Mouse (Mus musculus) layer of hippocampus, postnatal 36 days (tissue): ENCODE results near the gene Tceal3. TPM values are rescaled to one million over a fixed set of nuclear protein-coding genes. Genes with fewer than 3 reads are reported as not detected.
A peak's percentile ranks its signal among the peaks of the same experiment; 100 is the strongest.
"Not testable (repeated sequence)": the region's sequence is repeated elsewhere in the genome, so short reads cannot be mapped to it uniquely, and the experiment has no call there.

Source experiments
- DNase-seq, 2 experiments: peaks; one replicate each; pipeline ENCODE4 v3.0.0; 2022
- total RNA-seq, 2 experiments: library from RNA; stranded (reverse); gene quantifications; 2 replicates each; pipeline ENCODE4 v1.2.3; 2021

Tceal3 gene
- 100 to 1,000 TPM; 188 to 204 TPM for total RNA-seq

DNA sequence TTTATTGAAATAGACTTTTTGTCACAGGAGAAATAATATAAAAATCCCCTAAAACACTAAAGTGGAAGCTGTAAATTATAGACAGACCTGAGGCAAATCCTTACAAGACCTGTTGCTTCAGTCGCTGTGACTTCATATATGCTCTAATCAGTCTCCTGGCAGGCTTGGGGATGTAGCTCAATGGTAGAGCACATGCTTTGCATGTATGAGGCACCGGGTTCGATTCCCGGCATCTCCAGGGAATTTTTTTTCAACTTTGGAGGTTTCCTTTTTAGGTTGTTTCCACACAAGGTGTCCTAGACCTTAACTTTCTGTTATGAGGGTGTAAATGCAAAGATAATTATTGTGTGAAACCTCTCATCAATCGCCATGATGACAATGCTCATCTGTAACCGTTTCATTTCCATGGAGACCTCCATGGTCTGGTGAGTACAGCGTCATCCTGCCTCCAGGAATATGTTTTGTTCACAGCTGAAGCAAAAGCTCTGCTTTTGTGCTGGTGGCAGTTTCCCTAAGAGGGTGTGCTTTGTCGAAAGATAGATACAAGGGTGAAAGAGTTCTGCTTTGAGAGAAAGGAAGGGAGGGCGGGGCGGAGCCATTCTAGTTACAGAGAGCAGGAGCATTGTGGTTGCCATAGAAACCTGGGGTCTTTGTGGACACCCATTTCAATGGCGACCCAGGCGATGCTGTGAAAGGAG is at the start of gene Tceal3:
Tceal3 (plus strand) TSS at position 644 of the 698 bp plus-strand sequence.
- DNase-seq = peak; percentile 61 to 71

DNA sequence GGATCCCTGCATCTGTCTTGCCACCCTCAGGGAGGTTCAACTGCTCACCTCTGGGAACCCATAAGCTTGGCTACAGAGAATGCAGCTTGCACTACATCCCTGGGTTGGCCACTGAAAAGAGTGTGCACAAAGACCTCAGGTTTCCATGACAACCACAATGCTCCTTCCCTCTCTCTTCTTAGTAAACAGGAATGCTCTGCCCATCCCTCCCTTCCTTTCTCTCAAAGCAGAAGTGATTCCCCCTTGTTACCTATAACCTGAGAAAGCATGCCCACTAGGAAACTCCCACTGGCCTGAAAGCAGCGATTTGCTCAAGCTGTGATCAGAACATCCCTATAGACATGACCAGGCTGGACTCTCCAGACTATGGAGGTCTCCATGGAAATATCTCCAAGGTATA is 46.7 kb upstream of the Tceal3 start, which contains the start of gene Kir3dl2:
Kir3dl2 (minus strand) TSS at position 101 of the 400 bp plus-strand sequence.
- not testable (repeated sequence) for DNase-seq

DNA sequence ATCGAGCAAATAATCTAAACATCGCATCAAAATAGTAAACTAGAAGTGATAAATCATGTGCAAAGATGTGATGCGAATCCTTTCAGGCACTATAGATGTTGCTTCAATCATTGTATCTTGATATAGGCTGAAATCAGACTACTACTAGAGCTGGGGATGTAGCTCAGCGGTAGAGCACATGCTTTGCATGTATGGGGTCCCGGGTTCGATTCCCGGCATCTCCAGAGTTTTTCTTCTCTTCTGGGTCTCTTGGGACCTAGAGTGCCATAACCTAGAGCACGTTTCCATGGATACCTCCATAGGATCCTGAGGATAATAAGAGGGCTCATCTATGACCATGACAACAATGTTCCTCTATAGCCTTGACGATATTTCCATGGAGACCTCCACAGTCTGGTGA is 21.5 kb upstream of the Tceal3 start:
- DNase-seq = not testable (repeated sequence)

GRCm38 (mm10) chrX:136584617-136585016 is 6.0 kb upstream of the Tceal3 start:
- DNase-seq = no peak

DNA sequence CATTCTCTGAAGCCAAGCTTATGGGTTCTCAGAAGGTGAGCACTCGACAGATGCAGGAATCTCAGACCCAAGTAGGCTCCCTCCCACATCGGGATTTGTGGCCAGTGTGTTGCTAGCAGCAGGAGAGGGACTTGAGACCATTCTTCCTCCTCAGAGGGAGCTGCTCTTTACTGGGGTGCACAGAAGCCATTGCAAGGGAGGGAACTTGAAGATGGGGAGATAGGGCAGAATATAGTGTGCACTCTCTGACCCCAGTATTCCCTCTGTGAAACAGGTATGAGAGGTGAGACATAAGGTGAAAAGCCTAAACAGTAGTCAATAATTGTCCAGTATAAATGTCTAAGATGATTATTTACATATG is 235 bp downstream of the Tceal3 start:
- peak in 1 of 2 experiments; percentile 41 for DNase-seq

- DNase-seq = peak in 1 of 2 experiments; percentile 7
These were observed 8.8 kb downstream of the Tceal3 start for GRCm38 (mm10) chrX:136599416-136599815.

DNA sequence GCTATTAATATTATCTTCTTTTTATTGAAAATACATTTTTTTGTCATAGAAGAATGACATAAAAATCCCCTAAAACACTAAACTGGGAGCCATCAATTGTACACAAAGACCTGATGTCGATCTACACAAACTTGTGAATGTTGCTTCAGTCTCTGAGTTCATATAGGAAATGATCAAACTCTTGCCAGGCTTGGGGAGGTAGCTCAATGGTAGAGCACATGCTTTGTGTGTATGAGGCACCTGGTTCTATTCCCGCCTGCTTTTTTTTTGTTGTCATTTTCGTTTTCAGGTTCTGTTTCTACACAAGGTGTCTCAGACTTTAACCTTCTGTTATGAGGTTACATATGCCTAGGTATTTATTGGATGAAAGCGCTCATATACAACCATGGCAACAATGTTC is 16.3 kb downstream of the Tceal3 start:
- DNase-seq = no peak

DNA sequence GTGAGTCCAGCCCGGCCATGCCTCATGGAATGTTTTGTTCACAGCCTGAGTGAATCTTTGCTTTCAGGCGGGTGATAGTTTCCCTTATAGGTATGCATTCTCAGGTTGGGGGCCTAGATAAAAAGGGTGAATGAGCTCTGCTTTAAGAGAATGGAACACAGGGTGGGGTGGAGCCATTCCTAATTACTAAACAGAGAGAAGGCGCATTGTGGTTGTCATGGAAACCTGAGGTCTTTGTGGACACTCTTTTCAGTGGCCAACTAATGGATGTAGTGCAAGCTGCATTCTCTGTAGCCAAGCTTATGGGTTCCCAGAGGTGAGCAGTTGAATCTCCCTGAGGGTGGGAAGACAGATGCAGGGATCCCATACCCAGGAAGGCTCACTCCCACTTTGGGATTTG is 16.8 kb downstream of the Tceal3 start:
- no peak for DNase-seq

DNA sequence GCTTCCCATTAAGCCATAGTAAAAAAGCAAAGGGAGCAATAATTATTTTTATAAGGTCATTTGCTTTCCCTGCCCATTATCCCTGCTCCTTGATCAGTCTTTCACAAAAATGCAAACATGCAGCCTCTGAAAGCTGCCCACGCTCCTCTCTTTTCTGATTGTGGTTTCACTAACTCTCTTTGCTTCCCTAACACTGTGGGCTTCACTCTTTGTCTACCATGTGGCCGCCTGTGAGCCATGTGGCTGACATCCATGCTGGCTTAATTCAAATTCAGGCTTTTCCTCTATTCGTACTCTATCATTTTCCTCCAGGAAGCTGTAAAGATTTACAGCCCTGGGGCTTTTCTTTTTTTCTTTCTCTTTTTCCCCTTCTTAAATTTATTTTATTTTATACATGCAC is 20.7 kb downstream of the Tceal3 start:
- no peak for DNase-seq

GRCm38 (mm10) chrX:136615889-136616288 is 25.2 kb downstream of the Tceal3 start:
- not testable (repeated sequence) for DNase-seq

DNA sequence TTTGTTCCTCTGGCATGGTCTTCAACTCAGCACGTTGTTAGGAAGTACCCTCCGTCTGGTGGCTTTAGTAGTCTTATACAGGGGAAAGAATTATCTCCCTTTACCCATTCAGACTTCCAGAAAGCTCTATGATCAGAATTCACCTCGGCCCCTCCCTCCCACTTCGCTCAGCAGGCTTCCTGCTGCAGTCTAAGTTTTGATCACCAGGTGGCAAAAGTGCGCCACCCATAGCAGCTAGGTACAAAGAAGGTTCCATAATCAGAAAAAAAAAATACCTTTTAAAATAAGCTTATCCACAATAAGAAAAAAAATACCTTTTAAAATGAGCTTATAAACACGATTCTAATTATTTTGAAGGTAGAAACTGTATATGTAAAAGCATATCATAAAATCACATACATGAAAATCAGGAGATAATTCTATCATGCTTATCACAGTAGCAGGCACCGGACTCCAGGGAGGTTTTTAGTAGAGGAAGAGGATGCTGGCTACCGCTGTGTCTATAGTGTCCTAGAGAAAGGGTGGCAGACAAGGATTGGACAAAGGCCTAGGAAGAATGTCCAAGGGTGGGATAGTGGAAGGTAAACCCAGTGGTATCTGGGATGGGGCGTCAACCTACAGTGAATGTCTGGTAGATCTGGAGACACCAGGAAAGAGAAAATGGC is 34.4 kb downstream of the Tceal3 start:
- peak; percentile 40 to 51 for DNase-seq

DNA sequence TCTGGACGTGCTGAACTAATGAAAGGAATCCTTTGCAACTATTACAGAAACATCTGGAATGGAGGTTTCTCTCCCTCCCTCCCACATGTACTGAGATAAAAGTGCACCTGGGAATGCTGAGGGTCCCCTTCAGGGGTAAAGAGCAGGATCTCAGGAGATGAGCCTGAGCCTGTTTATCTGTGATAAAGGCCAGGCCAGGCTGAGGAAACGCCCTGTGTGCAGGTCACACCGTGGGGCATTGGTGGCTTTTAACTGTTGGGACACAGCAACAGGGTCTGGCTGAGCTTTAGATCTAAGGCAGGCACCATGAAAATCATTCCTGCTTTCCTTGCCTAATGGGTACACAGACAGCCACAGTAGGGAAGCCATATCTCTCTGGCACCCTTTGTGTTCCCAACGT is 35.3 kb downstream of the Tceal3 start:
- DNase-seq = no peak

GRCm38 (mm10) chrX:136635116-136635515 is 44.5 kb downstream of the Tceal3 start:
- DNase-seq = no peak

DNA sequence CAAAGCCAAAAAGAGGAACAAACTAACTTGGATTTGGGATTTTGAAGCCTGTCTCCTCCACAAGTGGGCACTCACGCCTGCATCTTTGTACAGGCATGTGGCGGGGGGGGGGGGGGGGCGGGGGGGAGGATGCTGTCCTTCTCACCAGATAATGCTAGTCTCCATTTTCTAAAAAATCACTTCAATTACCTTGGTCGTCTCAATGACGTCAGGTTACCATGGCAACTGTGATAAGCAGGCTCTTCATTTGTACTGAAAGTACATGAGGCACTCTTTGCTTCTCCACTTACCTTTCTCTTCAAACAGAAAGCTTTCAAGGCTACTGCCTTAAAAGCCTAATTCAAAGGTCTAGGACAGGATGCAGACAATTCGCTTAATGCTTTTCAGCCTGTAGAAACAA is 49.1 kb downstream of the Tceal3 start:
- DNase-seq = peak in 1 of 2 experiments; percentile 19

DNA sequence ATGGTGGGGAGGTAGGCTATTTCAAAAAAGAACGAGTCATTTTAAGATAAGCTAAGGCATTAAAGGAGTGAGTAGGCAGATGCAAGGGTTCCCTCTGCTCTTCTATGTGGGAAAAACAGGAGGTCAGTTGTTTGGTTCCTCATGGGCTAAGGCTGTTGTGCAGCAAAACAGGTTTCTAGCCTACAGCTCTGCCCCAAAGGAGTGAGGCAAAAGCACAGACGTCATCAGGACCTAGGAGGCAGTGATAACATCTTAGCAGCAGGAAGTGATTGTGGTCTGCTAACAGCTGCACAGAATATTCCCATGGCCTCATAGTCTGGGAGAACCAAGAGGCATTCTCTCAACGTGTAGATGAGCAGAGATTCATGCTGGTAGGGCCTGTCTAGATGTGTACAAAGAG is 55.2 kb downstream of the Tceal3 start:
- DNase-seq = not testable (repeated sequence)

GRCm38 (mm10) chrX:136666281-136666706 is 75.7 kb downstream of the Tceal3 start:
- DNase-seq = peak; percentile 18 to 33

- peak; percentile 3 to 15 for DNase-seq
These were observed 76.3 kb downstream of the Tceal3 start for GRCm38 (mm10) chrX:136666762-136667464.

GRCm38 (mm10) chrX:136668794-136669193 is 78.2 kb downstream of the Tceal3 start:
- DNase-seq = no peak

- DNase-seq = no peak
These were observed 90.3 kb downstream of the Tceal3 start for GRCm38 (mm10) chrX:136680989-136681388.

- DNase-seq = not testable (repeated sequence)
These were observed 101.1 kb downstream of the Tceal3 start for GRCm38 (mm10) chrX:136691606-136692293.

DNA sequence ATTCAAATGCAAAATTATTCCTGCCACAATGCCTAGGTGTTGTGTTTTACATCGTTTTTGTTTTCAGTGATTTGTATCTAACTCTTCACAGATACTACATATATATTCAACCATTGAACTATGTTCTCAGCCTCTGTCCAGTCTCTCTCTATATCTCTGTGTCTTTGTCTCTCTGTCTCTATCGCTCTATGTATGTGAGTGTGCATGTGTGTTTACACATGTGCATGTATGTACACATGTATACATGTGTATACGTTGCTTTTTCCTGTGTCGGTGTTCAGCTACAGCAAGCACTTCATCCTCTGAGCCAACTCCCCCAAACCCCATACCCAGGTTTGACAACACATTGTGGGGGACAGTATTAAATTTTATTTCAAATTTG is 101.6 kb downstream of the Tceal3 start:
- no peak for DNase-seq

DNA sequence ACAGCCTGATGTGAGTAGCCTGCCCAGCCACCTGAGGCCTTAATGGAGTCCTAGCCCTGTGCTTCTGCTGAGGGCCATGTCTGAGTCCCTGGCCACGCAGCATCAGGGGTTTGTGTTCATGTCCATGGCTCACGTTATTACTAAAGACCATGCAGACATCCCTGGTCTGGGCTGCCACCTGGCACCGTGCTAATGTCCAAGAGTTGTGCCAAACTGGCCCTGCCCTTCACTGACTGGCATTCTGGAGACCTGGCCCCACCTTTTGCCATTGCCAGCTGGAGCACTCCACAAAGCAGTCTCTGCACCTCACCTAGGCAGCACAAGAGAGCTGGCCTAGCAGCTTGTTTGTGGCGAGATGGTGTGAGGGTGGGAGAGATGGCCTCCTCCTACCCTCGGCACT is 102.6 kb downstream of the Tceal3 start:
- DNase-seq = no peak
